Mouse (Mus musculus) R1 (cell line): ENCODE measurements at regions not wholly inside any gene's neighbourhood (a gene's known extent, or its start where the extent isn't known, plus 50 kb on each side); places are given as distances from the start of the nearest gene placed in this dataset.
"Not testable (repeated sequence)": the region's sequence is repeated elsewhere in the genome, so short reads cannot be mapped to it uniquely, and the experiment has no call there.

ENCODE experiments used
- DNase-seq: peaks from one replicate; pipeline ENCODE4 v3.0.0-alpha.2; 2018; ENCODE audit warnings: low read depth, low spot score

GRCm38 (mm10) chr1:189156906-189157305 is 149.3 kb upstream of the Kctd3 start:
- no peak for DNase-seq

- DNase-seq = no peak
Observed at GRCm38 (mm10) chr1:189154376-189154775, 146.7 kb upstream of the Kctd3 start.

GRCm38 (mm10) chr1:189153150-189153549 is 145.5 kb upstream of the Kctd3 start:
- no peak for DNase-seq

- no peak for DNase-seq
Observed at GRCm38 (mm10) chr1:189142982-189143451, 135.4 kb upstream of the Kctd3 start.

- peak; percentile 84 for DNase-seq
Observed at GRCm38 (mm10) chr1:189142551-189142950, 134.9 kb upstream of the Kctd3 start.

- peak; percentile 6 for DNase-seq
Observed at GRCm38 (mm10) chr1:189141694-189142093, 134.1 kb upstream of the Kctd3 start.

- DNase-seq = no peak
Observed at GRCm38 (mm10) chr1:189136731-189137385, 129.2 kb upstream of the Kctd3 start.

GRCm38 (mm10) chr1:189135826-189136225 is 128.2 kb upstream of the Kctd3 start:
- DNase-seq = no peak

- no peak for DNase-seq
Observed at GRCm38 (mm10) chr1:189128706-189129105, 121.1 kb upstream of the Kctd3 start.

- DNase-seq = not testable (repeated sequence)
Observed at GRCm38 (mm10) chr1:189128246-189128645, 120.6 kb upstream of the Kctd3 start.

GRCm38 (mm10) chr1:189127367-189127766 is 119.7 kb upstream of the Kctd3 start:
- no peak for DNase-seq

- DNase-seq = no peak
Observed at GRCm38 (mm10) chr1:189119941-189120735, 112.5 kb upstream of the Kctd3 start.

GRCm38 (mm10) chr1:189119005-189119404 is 111.4 kb upstream of the Kctd3 start:
- not testable (repeated sequence) for DNase-seq

GRCm38 (mm10) chr1:189118582-189118981 is 110.9 kb upstream of the Kctd3 start:
- no peak for DNase-seq

- DNase-seq = no peak
Observed at GRCm38 (mm10) chr1:189115914-189116313, 108.3 kb upstream of the Kctd3 start.

GRCm38 (mm10) chr1:189115279-189115678 is 107.6 kb upstream of the Kctd3 start:
- peak; percentile 59 for DNase-seq

GRCm38 (mm10) chr1:189108260-189109035 is 100.8 kb upstream of the Kctd3 start:
- DNase-seq = no peak

- peak; percentile 8 for DNase-seq
Observed at GRCm38 (mm10) chr1:189107841-189108240, 100.2 kb upstream of the Kctd3 start.

GRCm38 (mm10) chr1:189107156-189107555 is 99.5 kb upstream of the Kctd3 start:
- DNase-seq = no peak

GRCm38 (mm10) chr1:189105276-189105675 is 97.6 kb upstream of the Kctd3 start:
- no peak for DNase-seq

- no peak for DNase-seq
Observed at GRCm38 (mm10) chr1:189102781-189103180, 95.1 kb upstream of the Kctd3 start.

- no peak for DNase-seq
Observed at GRCm38 (mm10) chr1:189099121-189099520, 91.5 kb upstream of the Kctd3 start.
